Mouse (Mus musculus) embryonic facial prominence, embryonic 12.5 days (tissue): ENCODE results near the gene Tinf2. TPM values are rescaled to one million over a fixed set of nuclear protein-coding genes. Genes with fewer than 3 reads are reported as not detected.
A peak's percentile ranks its signal among the peaks of the same experiment; 100 is the strongest.

Source experiments
- ATAC-seq: fragments of 200-750 bp; cut with Nextera tagmentation; 2 replicates; pipeline ENCODE4 v1.8.0; 2017; ENCODE audit not compliant: insufficient number of reproducible peaks, insufficient read depth, low FRiP score, low TSS enrichment
- H3K27ac ChIP-seq: fragments of 300-500 bp; sonication (generic); 2 replicates; pipeline ENCODE4 v1.5.1; 2016; ENCODE audit warnings: mild to moderate bottlenecking
- H3K27me3 ChIP-seq: fragments of 300-500 bp; sonication (generic); 2 replicates; pipeline ENCODE4 v1.6.1; 2016; ENCODE audit warnings: mild to moderate bottlenecking, moderate library complexity
- H3K36me3 ChIP-seq: fragments of 300-500 bp; sonication (generic); 2 replicates; pipeline ENCODE4 v1.6.1; 2016; ENCODE audit warnings: mild to moderate bottlenecking
- H3K4me1 ChIP-seq: fragments of 300-500 bp; sonication (generic); 2 replicates; pipeline ENCODE4 v1.6.1; 2016
- H3K4me2 ChIP-seq: fragments of 300-500 bp; sonication (generic); replicated peaks from 2 replicates; pipeline ENCODE4 v1.6.1; 2016; ENCODE audit warnings: mild to moderate bottlenecking, moderate library complexity
- H3K4me3 ChIP-seq: fragments of 300-500 bp; sonication (generic); 2 replicates; pipeline ENCODE4 v1.5.1; 2016; ENCODE audit warnings: mild to moderate bottlenecking
- H3K9ac ChIP-seq: fragments of 300-500 bp; sonication (generic); 2 replicates; pipeline ENCODE4 v1.6.1; 2016; ENCODE audit warnings: mild to moderate bottlenecking, moderate library complexity
- H3K9me3 ChIP-seq: fragments of 300-500 bp; sonication (generic); 2 replicates; pipeline ENCODE4 v1.6.1; 2016; ENCODE audit warnings: mild to moderate bottlenecking, moderate library complexity
- WGBS: fragments of 180-500 bp; shearing (Covaris S2); methylation state at CpG from one replicate; pipeline ENCODE4 v1.1.7; 2016; 5-methylcytosine and 5-hydroxymethylcytosine counted together
- polyA plus RNA-seq: library from polyadenylated mRNA; unstranded; fragments of >200 nt; fragmentation: Nextera tagmentation; extraction: Ambion mirVana; gene quantifications from 2 replicates; pipeline ENCODE4 v1.2.1, GENCODE M21; 2016

Gene Tinf2
- polyA plus RNA-seq, 1 experiment from 2014 or later = 54.1 TPM

GRCm38 (mm10) chr14:55720666-55721065 lies 39.0 kb upstream of the Tinf2 start:
- Histone ChIP-seq H3K27ac (no peak overlapping the region), H3K4me2 (no peak overlapping the region), H3K27me3 (no peaks in the 10 kb centered on the region), H3K9me3 (no peaks in the 10 kb centered on the region), H3K4me1 (0 out of 2 replicates have a peak, but pooled peaks cover 4% of the 10 kb centered on the region), H3K36me3 (peaks cover 25% of the 10 kb centered on the region; the same call in 1 of the 2 replicates), H3K4me3 (no peak overlapping the region), H3K9ac (peak overlapping the region; percentile 64)
- no peak for ATAC-seq
- WGBS = 95% methylated on average over 12 of the region's 12 CpGs

GRCm38 (mm10) chr14:55719737-55720136 lies 38.1 kb upstream of the Tinf2 start:
- no peak overlapping the region for H3K4me3 ChIP-seq
- no peaks in the 10 kb centered on the region for H3K9me3 ChIP-seq
- no peak for ATAC-seq
- no peaks in the 10 kb centered on the region for H3K27me3 ChIP-seq
- 0 out of 2 replicates have a peak, but pooled peaks cover 4% of the 10 kb centered on the region for H3K4me1 ChIP-seq
- H3K36me3 ChIP-seq = peaks cover 25% of the 10 kb centered on the region; the same call in 1 of the 2 replicates
- no peak overlapping the region for H3K4me2 ChIP-seq
- 88% methylated on average over 6 of the region's 6 CpGs for WGBS
- no peak overlapping the region for H3K27ac ChIP-seq
- no peak overlapping the region for H3K9ac ChIP-seq

- H3K9ac ChIP-seq = no peak overlapping the region
- WGBS = 46% methylated on average over 8 of the region's 8 CpGs
- peaks cover 22% of the 10 kb centered on the region for H3K27me3 ChIP-seq
- no peak overlapping the region for H3K4me2 ChIP-seq
- H3K27ac ChIP-seq = no peak overlapping the region
- H3K4me3 ChIP-seq = no peak overlapping the region
- peaks cover 25% of the 10 kb centered on the region; the same call in 1 of the 2 replicates for H3K36me3 ChIP-seq
- H3K4me1 ChIP-seq = 0 out of 2 replicates have a peak, but pooled peaks cover 10% of the 10 kb centered on the region
- ATAC-seq = no peak
- H3K9me3 ChIP-seq = no peaks in the 10 kb centered on the region
Observed at GRCm38 (mm10) chr14:55716884-55717283, 35.3 kb upstream of the Tinf2 start.

- Histone ChIP-seq H3K4me3 (no peak overlapping the region), H3K4me2 (no peak overlapping the region), H3K4me1 (0 out of 2 replicates have a peak, but pooled peaks cover 7% of the 10 kb centered on the region), H3K9me3 (no peaks in the 10 kb centered on the region), H3K36me3 (peaks cover 25% of the 10 kb centered on the region; the same call in 1 of the 2 replicates), H3K27me3 (peaks cover 22% of the 10 kb centered on the region), H3K9ac (no peak overlapping the region), H3K27ac (no peak overlapping the region)
- no peak for ATAC-seq
- WGBS = 90% methylated on average over 6 of the region's 6 CpGs
Observed at GRCm38 (mm10) chr14:55716271-55716670, 34.7 kb upstream of the Tinf2 start.

- Histone ChIP-seq H3K27me3 (peaks cover 22% of the 10 kb centered on the region), H3K9ac (no peak overlapping the region), H3K9me3 (no peaks in the 10 kb centered on the region), H3K4me2 (no peak overlapping the region), H3K4me1 (0 out of 2 replicates have a peak, but pooled peaks cover 6% of the 10 kb centered on the region), H3K36me3 (peaks cover 25% of the 10 kb centered on the region; the same call in 1 of the 2 replicates), H3K4me3 (no peak overlapping the region), H3K27ac (no peak overlapping the region)
- WGBS = 35% methylated on average over 6 of the region's 6 CpGs
- no peak for ATAC-seq
Observed at GRCm38 (mm10) chr14:55714893-55715292, 33.3 kb upstream of the Tinf2 start.

GRCm38 (mm10) chr14:55713729-55714122 lies 32.1 kb upstream of the Tinf2 start, which contains the start of gene Tgm1:
TSS of gene Tgm1 (minus strand) at chr14:55713926.
- H3K27me3 ChIP-seq = peaks cover 22% of the 10 kb centered on the region
- 30% methylated on average over 4 of the region's 4 CpGs for WGBS
- H3K4me2 ChIP-seq = peak within 1 kb of the TSS; percentile 24
- peaks cover 19% of the 10 kb centered on the region; the same call in 1 of the 2 replicates for H3K36me3 ChIP-seq
- H3K4me1 ChIP-seq = 0 out of 2 replicates have a peak, but pooled peaks cover 6% of the 10 kb centered on the region
- ATAC-seq = no peak
- H3K9me3 ChIP-seq = no peaks in the 10 kb centered on the region
- no peak within 1 kb of the TSS for H3K27ac ChIP-seq
- 0 out of 2 replicates have a peak within 1 kb of the TSS, but pooled peaks have one; percentile 1 for H3K4me3 ChIP-seq
- H3K9ac ChIP-seq = peak within 1 kb of the TSS; percentile 3; the same call in 1 of the 2 replicates

GRCm38 (mm10) chr14:55713007-55713728 lies 31.5 kb upstream of the Tinf2 start:
- peaks cover 15% of the 10 kb centered on the region; the same call in 1 of the 2 replicates for H3K36me3 ChIP-seq
- H3K4me3 ChIP-seq = 0 out of 2 replicates have a peak overlapping the region, but pooled peaks have one; percentile 1
- H3K9me3 ChIP-seq = no peaks in the 10 kb centered on the region
- H3K4me2 ChIP-seq = peak overlapping the region; percentile 24
- ATAC-seq = no peak
- 15% methylated on average over 25 of the region's 25 CpGs for WGBS
- H3K27ac ChIP-seq = no peak overlapping the region
- H3K9ac ChIP-seq = peak overlapping the region; percentile 3; the same call in 1 of the 2 replicates
- H3K27me3 ChIP-seq = peaks cover 22% of the 10 kb centered on the region
- 0 out of 2 replicates have a peak, but pooled peaks cover 6% of the 10 kb centered on the region for H3K4me1 ChIP-seq

- Histone ChIP-seq H3K36me3 (0 out of 2 replicates have a peak, but pooled peaks cover 7% of the 10 kb centered on the region), H3K9ac (no peak overlapping the region), H3K4me1 (0 out of 2 replicates have a peak, but pooled peaks cover 6% of the 10 kb centered on the region), H3K27ac (no peak overlapping the region), H3K4me2 (no peak overlapping the region), H3K27me3 (peaks cover 22% of the 10 kb centered on the region), H3K9me3 (no peaks in the 10 kb centered on the region), H3K4me3 (no peak overlapping the region)
- no peak for ATAC-seq
- WGBS = 74% methylated on average over 7 of the region's 7 CpGs
Observed at GRCm38 (mm10) chr14:55711786-55712185, 30.2 kb upstream of the Tinf2 start.

- H3K4me1 ChIP-seq = 0 out of 2 replicates have a peak, but pooled peaks cover 6% of the 10 kb centered on the region
- no peaks in the 10 kb centered on the region for H3K9me3 ChIP-seq
- H3K4me3 ChIP-seq = no peak overlapping the region
- WGBS = 87% methylated on average over 4 of the region's 4 CpGs
- ATAC-seq = no peak
- H3K36me3 ChIP-seq = no peaks in the 10 kb centered on the region
- H3K9ac ChIP-seq = no peak overlapping the region
- peaks cover 22% of the 10 kb centered on the region for H3K27me3 ChIP-seq
- no peak overlapping the region for H3K4me2 ChIP-seq
- no peak overlapping the region for H3K27ac ChIP-seq
Observed at GRCm38 (mm10) chr14:55709509-55709908, 27.9 kb upstream of the Tinf2 start.

- peaks cover 5% of the 10 kb centered on the region for H3K27me3 ChIP-seq
- H3K4me1 ChIP-seq = no peaks in the 10 kb centered on the region
- 78% methylated on average over 5 of the region's 5 CpGs for WGBS
- H3K4me2 ChIP-seq = no peak overlapping the region
- no peaks in the 10 kb centered on the region for H3K9me3 ChIP-seq
- no peak for ATAC-seq
- no peak overlapping the region for H3K4me3 ChIP-seq
- no peak overlapping the region for H3K9ac ChIP-seq
- no peak overlapping the region for H3K27ac ChIP-seq
- no peaks in the 10 kb centered on the region for H3K36me3 ChIP-seq
Observed at GRCm38 (mm10) chr14:55707397-55707796, 25.8 kb upstream of the Tinf2 start.

GRCm38 (mm10) chr14:55706051-55706600 lies 24.5 kb upstream of the Tinf2 start:
- Histone ChIP-seq H3K27ac (no peak overlapping the region), H3K9ac (no peak overlapping the region), H3K36me3 (no peaks in the 10 kb centered on the region), H3K4me1 (no peaks in the 10 kb centered on the region), H3K4me3 (no peak overlapping the region), H3K27me3 (no peaks in the 10 kb centered on the region), H3K4me2 (no peak overlapping the region), H3K9me3 (no peaks in the 10 kb centered on the region)
- WGBS = 83% methylated on average over 8 of the region's 8 CpGs
- 0 out of 2 replicates have a peak, but pooled peaks have one; percentile 28 for ATAC-seq
